Mouse (Mus musculus): ENCODE measurements around the gene Mtx1. TPM values are rescaled to one million over a fixed set of nuclear protein-coding genes. Genes with fewer than 3 reads are reported as not detected.

The Mtx1 gene
- total RNA-seq, 2 experiments from 2014 or later, result 100 to 102 TPM

DNA sequence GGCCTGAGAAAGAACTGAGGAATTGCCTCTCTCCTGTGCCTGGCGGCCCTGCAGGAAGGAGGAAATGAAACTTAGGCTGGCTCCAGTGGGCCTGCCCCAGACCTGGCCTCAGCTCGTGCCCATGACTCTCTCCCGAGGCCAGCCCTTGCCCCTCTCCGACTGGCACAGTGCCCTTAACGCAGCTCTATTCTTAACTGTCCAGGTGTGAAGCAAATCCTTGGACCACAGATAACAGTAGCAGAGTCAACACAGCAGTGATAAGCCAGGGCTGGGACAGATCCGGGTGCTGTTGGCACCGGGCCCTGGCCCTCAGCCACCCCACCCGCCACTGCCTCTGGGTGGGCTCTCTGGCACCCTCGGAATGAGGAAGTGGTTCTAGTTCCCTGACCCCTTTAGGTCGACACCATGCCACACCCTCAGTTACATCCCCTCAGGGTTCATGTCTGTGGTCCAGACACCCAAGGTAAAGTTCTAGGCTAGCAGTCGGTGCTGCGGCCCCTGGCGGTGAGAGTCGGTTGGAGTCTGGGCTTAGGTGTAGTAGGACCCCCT lies 6.7 kb upstream of the Mtx1 start:
- TF ChIP-seq CTCF (conservative IDR thresholded peaks at IDR 0.05), result no peak
- DNase-seq (ENCODE audit: low spot score in 2 of 2), result no peak
- H3K4me3 ChIP-seq, result no peak overlapping the region
- no peak overlapping the region for H3K27ac ChIP-seq

DNA sequence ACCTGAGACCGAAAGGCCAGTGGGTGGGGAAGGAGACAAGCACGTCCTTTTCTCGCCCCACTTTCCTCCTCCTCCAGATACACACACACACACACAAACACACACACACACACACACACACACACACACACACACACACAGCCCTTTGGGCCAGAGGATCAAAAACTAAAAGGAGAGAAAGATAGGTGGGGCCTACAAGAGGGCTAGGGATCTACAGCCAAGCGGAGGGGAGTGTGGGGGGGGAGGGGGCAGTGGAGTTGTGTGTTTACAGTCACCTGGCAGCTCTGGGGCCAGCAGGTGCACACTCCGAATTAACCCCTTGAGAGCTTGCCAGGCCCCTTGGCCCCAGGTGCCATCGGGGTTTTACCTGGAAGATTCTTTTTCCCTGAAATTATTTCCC lies 5.7 kb upstream of the Mtx1 start:
- TF ChIP-seq CTCF (conservative IDR thresholded peaks at IDR 0.05), result no peak

DNA sequence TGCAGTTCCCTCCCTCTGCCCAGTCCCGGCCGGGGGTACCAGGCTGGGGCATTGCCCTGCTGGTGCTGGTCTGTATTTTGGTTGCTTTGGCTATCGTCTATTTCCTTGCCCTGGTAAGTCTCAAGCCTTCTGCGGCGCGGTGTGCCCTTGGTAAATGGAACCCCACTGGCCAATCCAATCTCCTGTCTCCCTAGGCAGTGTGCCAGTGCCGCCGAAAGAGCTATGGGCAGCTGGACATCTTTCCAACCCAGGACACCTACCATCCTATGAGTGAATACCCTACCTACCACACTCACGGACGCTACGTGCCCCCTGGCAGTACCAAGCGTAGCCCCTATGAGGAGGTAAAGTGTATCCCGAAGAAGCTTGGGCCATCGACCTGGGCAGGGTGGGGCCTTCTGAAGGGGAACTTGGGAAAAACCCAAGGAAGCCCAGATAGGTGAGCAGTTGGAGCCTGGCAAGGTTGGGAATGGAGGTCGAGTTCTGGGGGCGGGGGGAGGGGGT lies 4.9 kb upstream of the Mtx1 start:
- TF ChIP-seq CTCF (conservative IDR thresholded peaks at IDR 0.05), result 0 out of 2 replicates have a peak, but pooled peaks have one; percentile 4
- no peak for DNase-seq (ENCODE audit: low spot score in 2 of 2)
- no peak overlapping the region for H3K4me3 ChIP-seq
- H3K27ac ChIP-seq, result no peak overlapping the region

More for the DNA sequence above, 5.7 kb upstream of the Mtx1 start:
- DNase-seq (ENCODE audit: low spot score in 2 of 2), result no peak
- H3K27ac ChIP-seq, result no peak overlapping the region
- no peak overlapping the region for H3K4me3 ChIP-seq

DNA sequence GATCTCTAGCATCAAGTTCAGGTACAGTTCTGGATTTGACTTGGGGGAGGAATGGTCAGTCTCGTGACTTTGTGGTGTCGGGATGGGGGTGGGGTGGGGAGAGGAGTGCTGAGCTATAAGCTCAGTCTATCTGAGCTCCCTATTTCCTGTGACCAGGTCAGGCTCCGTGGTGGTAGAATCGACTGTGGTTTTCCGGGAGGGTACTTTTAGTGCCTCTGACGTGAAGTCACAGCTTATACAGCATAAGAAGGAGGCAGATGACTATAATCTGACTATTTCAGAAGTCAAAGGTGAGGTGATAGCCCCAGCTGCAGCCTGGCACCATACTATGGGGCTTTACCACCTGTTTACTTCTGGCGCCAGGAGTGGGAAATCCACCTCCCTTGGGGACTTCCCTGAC lies 4.5 kb upstream of the Mtx1 start:
- no peak for TF ChIP-seq CTCF (conservative IDR thresholded peaks at IDR 0.05)
- no peak for DNase-seq (ENCODE audit: low spot score in 2 of 2)
- H3K4me3 ChIP-seq, result no peak overlapping the region
- H3K27ac ChIP-seq, result no peak overlapping the region

DNA sequence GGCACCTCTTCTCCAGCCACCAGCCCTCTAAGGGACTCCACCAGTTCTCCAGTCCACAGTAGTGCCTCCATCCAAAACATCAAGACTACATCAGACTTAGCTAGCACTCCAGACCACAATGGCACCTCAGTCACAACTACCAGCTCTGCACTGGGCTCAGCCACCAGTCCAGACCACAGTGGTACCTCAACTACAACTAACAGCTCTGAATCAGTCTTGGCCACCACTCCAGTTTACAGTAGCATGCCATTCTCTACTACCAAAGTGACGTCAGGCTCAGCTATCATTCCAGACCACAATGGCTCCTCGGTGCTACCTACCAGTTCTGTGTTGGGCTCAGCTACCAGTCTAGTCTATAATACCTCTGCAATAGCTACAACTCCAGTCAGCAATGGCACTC lies 3.7 kb upstream of the Mtx1 start:
- no peak for TF ChIP-seq CTCF (conservative IDR thresholded peaks at IDR 0.05)
- no peak overlapping the region for H3K27ac ChIP-seq
- DNase-seq (ENCODE audit: low spot score in 2 of 2), result no peak
- no peak overlapping the region for H3K4me3 ChIP-seq

DNA sequence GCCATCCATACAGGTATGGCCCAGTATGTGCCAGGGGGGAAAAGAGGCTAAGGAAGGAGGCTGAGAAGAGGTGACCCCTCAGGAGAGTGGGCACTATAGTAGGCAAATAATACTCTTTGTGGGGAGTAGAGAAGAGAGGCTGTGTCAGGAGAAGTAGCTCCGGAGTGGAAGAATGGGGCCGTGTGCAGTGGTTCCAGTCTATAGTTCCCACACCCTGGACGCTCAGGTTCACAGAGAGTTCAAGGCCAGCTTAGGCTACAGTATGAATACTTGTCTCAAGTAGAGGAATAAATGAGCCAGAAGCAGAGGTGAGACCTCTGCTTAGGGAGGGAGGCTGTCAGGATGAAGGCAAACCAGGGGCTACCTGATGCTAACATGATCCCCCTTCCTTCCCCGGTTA lies 2.4 kb upstream of the Mtx1 start:
- no peak for TF ChIP-seq CTCF (conservative IDR thresholded peaks at IDR 0.05)
- DNase-seq (ENCODE audit: low spot score in 2 of 2), result no peak
- no peak overlapping the region for H3K27ac ChIP-seq
- no peak overlapping the region for H3K4me3 ChIP-seq

DNA sequence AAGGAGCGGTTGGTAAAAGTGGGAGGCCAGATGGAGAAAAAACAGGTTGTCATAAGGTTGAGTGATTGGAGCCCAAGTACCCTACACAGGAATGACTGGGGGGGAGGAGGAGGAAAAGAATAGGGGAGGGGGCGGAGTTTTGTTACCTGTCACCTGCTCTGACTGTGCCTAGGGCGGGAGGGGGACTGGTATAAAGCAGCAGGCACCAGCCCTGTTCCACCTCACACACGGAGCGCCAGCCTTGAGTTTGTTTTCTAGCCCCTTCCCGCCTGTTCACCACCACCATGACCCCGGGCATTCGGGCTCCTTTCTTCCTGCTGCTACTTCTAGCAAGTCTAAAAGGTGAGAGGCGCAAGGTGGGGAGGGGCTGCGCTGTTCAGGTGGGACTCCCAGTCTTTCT lies 1.9 kb upstream of the Mtx1 start, which contains the start of gene Muc1:
Gene Muc1, plus strand, starts transcription at position 222 of the 400 bp plus-strand sequence.
- H3K4me3 ChIP-seq, result peak within 1 kb of the TSS; percentile 68
- H3K27ac ChIP-seq, result peak within 1 kb of the TSS; percentile 93
- TF ChIP-seq CTCF (conservative IDR thresholded peaks at IDR 0.05), result no peak
- no peak for DNase-seq (ENCODE audit: low spot score in 2 of 2)

DNA sequence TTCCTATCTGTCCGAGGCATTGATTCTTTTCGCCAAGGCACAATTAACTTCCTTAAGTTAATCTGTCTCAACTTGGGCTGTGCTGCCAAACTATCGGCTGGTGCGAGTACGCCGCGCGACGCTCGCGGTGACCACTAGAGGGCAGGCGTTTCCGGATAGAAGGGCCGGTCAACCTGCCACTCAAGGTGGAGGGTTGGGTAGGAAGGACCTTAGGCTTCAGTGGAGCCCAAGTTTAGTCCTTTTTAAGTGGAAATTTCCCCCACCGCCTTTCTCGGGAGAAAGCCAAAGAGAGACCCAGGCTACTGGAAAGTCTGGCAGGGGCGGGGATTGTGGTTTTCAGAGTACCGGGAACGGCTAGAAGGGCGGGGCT lies 1.3 kb upstream of the Mtx1 start:
- peak; percentile 81 to 89 for DNase-seq (ENCODE audit: low spot score in 2 of 2)
- TF ChIP-seq CTCF (conservative IDR thresholded peaks at IDR 0.05), result peak; percentile 92
- peak overlapping the region; percentile 93 for H3K27ac ChIP-seq
- H3K4me3 ChIP-seq, result peak overlapping the region; percentile 68

DNA sequence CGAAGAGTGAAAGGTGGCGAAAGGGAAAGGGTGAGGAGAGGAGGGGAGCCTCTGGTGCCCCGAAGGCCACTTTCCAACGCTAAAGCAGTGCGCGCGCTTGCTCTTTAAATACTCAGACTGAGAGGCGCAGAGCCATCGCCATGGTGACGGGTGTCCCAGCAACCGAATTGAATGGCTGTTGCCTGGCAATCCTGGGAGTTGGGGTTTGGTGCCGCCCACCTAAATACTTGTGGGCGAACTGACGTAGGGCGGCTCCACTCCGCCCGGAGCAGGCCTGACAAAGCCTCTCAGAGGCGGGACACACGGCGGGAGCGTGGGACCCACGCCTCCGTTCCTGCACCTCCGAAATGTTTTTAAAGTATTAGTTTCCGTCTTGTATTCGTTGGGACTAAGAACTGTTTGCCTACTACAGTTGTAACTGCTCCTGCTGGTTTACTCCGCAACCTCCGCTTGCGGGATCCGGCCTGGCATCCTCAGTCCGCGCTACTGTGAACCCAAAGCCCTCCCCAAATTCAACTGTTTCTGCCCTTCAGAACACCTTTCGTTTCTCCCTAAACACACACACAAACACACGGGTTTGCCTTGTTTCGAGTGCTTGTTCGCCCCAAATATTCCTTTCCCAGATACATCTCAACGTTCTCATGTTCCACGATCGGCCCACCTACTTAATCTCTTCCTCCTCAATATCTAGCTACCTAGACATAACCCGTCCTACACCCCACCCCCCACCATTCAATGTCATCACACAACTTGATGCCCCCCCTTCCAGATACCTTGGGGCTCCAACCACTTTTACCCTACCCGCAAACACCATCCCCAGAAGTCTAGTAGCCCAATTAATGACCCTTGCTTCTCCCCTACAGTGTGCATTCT lies 655 bp upstream of the Mtx1 start:
- H3K27ac ChIP-seq, result peak overlapping the region; percentile 93
- peak; percentile 92 to 96 for DNase-seq (ENCODE audit: low spot score in 2 of 2)
- H3K4me3 ChIP-seq, result peak overlapping the region; percentile 68
- no peak for TF ChIP-seq CTCF (conservative IDR thresholded peaks at IDR 0.05)

DNA sequence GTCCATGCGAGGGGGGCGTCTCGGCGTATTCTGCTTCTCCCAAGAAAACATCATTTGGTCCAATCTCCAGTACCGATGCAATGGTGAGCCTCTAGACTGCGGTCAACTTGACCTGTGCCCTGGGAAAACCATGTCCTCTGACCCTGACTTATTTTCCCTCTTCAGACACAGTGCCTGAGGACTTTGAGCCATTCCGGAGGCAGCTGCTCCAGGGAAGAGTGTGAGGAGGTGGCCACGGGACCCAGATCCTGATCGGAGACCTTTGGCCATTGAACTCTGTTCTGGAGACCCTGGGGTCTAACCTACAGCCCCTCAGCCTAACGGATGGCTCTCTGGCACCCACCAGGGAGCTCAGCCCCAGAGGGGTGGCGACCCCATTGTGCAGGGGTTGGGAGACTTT lies 527 bp downstream of the Mtx1 start:
- peak overlapping the region; percentile 93 for H3K27ac ChIP-seq
- H3K4me3 ChIP-seq, result peak overlapping the region; percentile 68
- DNase-seq (ENCODE audit: low spot score in 2 of 2), result no peak
- no peak for TF ChIP-seq CTCF (conservative IDR thresholded peaks at IDR 0.05)

DNA sequence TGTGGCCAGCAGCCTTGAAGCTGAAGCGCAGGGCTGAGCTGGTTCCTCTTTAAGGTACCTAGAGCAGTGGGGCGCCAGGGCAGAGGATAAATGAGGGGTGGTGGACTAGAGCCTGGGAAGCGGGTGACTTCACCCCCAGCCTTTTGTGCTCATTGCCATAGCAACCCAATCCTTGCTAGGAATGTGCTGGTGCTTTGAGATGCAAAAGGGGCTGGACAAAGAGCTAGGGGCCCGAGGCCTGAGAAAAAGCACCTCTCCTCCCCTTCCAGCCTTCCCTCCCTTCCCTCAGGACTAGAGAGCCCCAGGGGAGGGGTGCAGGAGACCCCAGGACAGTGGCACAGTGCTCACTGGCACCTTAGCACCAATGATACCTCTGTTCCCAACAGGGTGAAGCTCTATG lies 970 bp downstream of the Mtx1 start:
- TF ChIP-seq CTCF (conservative IDR thresholded peaks at IDR 0.05), result no peak
- H3K4me3 ChIP-seq, result peak overlapping the region; percentile 68
- DNase-seq (ENCODE audit: low spot score in 2 of 2), result peak in 1 of 2 experiments; percentile 70

DNA sequence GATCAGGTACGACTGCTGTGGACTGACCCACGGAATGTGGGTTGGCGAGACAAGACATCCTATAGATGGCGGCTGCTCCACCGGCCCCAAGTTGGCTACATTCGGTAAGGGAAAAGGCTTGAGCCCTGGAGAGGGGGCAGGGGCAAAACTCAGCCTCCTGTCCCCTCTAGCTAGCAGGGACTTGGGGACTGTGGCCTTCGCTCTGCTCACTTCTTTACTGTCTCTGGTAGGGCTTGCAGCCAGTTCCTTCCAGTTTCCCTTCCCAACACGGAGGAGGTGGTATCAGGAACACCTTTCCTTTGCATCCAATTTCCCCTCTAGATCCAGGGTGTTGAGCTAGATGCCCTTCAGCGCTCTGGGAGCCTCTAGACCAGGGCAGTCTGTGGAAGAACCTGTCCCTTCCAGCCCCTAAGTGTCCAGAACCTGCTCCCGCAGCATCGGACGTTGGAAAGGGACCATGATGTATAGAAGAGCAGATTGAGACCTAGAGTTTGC lies 1.5 kb downstream of the Mtx1 start:
- Histone ChIP-seq H3K4me3 (peak overlapping the region; percentile 68), H3K27ac (peak overlapping the region; percentile 93)
- no peak for TF ChIP-seq CTCF (conservative IDR thresholded peaks at IDR 0.05)
- DNase-seq (ENCODE audit: low spot score in 2 of 2), result no peak

More for the DNA sequence above, 970 bp downstream of the Mtx1 start:
- H3K27ac ChIP-seq, result peak overlapping the region; percentile 93

DNA sequence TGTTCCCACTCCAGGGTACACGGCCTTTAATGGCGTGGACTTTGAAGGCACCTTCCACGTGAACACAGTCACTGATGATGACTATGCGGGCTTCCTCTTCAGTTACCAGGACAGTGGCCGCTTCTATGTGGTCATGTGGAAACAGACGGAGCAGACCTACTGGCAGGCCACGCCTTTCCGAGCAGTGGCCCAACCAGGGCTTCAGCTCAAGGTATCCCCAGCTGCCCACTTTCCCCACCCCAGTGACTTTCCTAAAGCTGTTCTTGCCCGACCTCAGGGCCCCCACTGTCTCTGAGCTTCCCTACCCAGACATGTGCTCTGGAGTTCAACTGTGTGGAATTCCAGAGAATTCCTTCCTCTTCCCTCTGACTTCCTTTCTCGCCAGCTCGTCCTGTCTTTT lies 2.1 kb downstream of the Mtx1 start:
- no peak for TF ChIP-seq CTCF (conservative IDR thresholded peaks at IDR 0.05)
- DNase-seq (ENCODE audit: low spot score in 2 of 2), result no peak
- H3K4me3 ChIP-seq, result peak overlapping the region; percentile 68
- H3K27ac ChIP-seq, result peak overlapping the region; percentile 93
